Mouse (Mus musculus) spleen, postnatal 14 days (tissue): ENCODE data around the gene Btbd9.
"Not testable (repeated sequence)": the region's sequence is repeated elsewhere in the genome, so short reads cannot be mapped to it uniquely, and the experiment has no call there.

Experiments
- DNase-seq, 2 experiments: peaks; one replicate each; pipeline ENCODE4 v3.0.0; 2021 to 2022; ENCODE audit warnings: low spot score in 2 of 2

Btbd9 gene

GRCm38 (mm10) chr17:30558623-30559022, 17.7 kb downstream of the Btbd9 start:
- DNase-seq = no peak

GRCm38 (mm10) chr17:30556512-30556911, 19.8 kb downstream of the Btbd9 start:
- DNase-seq = no peak

- no peak for DNase-seq
Observed at GRCm38 (mm10) chr17:30553027-30553937, 23.0 kb downstream of the Btbd9 start.

- DNase-seq = no peak
Observed at GRCm38 (mm10) chr17:30550774-30551107, 25.5 kb downstream of the Btbd9 start.

GRCm38 (mm10) chr17:30549899-30550773, 26.2 kb downstream of the Btbd9 start:
- no peak for DNase-seq

- no peak for DNase-seq
Observed at GRCm38 (mm10) chr17:30539098-30539497, 37.2 kb downstream of the Btbd9 start.

- DNase-seq = no peak
Observed at GRCm38 (mm10) chr17:30536651-30537050, 39.6 kb downstream of the Btbd9 start.

- DNase-seq = no peak
Observed at GRCm38 (mm10) chr17:30533098-30533497, 43.2 kb downstream of the Btbd9 start.

GRCm38 (mm10) chr17:30530542-30530940, 45.7 kb downstream of the Btbd9 start:
- DNase-seq = no peak

GRCm38 (mm10) chr17:30529632-30530541, 46.4 kb downstream of the Btbd9 start:
- DNase-seq = no peak

GRCm38 (mm10) chr17:30525405-30526295, 50.6 kb downstream of the Btbd9 start:
- DNase-seq = no peak

- no peak for DNase-seq
Observed at GRCm38 (mm10) chr17:30524451-30524850, 51.8 kb downstream of the Btbd9 start.

- no peak for DNase-seq
Observed at GRCm38 (mm10) chr17:30523783-30524182, 52.5 kb downstream of the Btbd9 start.

GRCm38 (mm10) chr17:30522406-30523078, 53.7 kb downstream of the Btbd9 start:
- no peak for DNase-seq

- not testable (repeated sequence) for DNase-seq
Observed at GRCm38 (mm10) chr17:30519172-30519512, 57.1 kb downstream of the Btbd9 start.

- no peak for DNase-seq
Observed at GRCm38 (mm10) chr17:30518431-30519171, 57.7 kb downstream of the Btbd9 start.

GRCm38 (mm10) chr17:30516580-30517340, 59.5 kb downstream of the Btbd9 start:
- no peak for DNase-seq

- no peak for DNase-seq
Observed at GRCm38 (mm10) chr17:30515401-30515800, 60.9 kb downstream of the Btbd9 start.

- no peak for DNase-seq
Observed at GRCm38 (mm10) chr17:30513034-30513433, 63.3 kb downstream of the Btbd9 start.
